Mouse (Mus musculus): ENCODE results near the gene Bicdl2.

The Bicdl2 gene

DNA sequence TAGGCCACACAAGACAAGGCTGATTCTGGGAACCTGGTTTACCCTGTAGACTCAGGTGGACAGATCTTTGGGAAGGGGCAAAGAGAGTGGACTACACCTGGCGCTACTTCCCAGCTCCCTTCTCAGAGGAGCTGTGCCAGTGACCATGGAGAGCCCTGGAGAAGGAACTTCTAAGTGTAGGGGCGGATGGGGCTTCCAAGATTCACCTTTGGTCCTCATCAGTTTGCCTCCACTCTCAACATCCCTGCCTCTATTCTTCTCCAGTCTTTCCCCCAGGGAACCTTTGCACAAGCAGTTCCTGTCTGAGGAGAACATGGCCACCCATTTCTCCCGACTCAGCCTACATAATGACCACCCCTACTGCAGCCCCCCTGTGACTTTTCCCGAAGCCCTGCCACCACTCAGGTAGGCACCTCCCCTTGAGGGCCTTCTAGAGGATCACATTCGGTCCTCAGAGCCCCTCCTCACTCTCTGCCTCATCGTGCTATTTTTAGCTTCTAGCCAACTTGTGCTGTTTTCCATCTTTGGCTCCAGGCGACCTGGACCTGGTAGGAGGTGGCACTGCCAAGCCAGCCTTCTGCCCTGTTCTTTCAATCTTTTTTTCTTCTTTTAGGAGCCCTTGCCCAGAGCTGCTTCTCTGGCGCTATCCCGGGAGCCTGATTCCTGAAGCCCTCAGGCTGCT, 14.1 kb downstream of the Bicdl2 start:
- peak; percentile 75 for DNase-seq (ENCODE audit: low read depth, low spot score)

DNA sequence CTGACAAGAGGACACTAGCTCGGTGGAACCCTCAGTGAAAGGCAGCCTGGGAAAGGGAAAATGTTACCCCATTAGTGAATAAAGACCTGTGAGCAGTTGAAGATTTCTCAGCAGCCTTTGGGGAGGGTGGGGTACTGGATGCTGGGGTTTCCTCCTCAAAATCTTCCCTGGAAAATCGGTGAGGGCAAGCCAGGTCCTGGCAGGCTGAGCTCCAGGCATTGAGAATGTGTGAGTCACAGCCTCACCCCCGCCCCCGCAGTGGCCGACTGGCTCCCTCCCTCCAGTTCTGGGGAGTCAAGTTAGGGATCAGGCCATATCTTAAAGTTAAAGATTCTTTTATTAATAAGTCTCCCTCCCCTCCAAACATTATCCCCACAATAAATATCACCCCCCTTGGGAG, 14.8 kb downstream of the Bicdl2 start:
- peak; percentile 67 for DNase-seq (ENCODE audit: low read depth, low spot score)

DNA sequence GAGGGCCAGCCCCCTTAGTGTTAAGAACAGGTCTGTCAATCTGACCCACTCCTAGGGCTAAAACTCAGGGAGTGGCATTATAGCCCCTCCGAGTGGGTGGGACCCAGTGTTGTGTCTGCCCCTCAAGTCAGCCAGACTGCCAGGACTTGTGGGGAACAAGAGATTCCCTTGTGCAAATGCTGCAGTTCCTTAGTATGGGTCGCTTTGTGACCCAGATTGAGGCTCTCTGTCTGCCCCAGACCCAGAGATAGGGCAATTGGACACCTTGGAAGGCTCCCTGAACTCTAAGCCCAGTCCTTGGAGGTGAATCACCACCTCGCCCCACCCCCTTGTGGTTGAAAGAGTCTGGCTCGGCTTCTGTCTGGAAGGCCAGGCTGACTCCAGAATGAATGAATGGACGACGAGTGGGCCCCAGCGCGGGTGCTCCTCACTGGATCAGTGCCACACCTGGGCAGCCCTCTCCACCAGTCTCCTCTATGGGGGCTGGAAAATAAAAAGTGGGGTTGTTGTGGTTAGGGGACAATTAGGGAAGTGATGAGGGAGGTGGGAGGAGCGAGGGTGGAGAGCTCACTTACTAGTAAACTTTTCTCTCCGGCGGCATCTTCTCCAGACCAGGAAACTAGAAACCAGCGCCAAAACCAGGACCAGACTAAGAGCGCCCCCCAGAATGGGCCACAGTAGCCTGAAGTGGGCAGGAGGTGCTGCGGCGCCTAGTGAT, 15.4 kb downstream of the Bicdl2 start:
- DNase-seq (ENCODE audit: low read depth, low spot score), result peak; percentile 51

DNA sequence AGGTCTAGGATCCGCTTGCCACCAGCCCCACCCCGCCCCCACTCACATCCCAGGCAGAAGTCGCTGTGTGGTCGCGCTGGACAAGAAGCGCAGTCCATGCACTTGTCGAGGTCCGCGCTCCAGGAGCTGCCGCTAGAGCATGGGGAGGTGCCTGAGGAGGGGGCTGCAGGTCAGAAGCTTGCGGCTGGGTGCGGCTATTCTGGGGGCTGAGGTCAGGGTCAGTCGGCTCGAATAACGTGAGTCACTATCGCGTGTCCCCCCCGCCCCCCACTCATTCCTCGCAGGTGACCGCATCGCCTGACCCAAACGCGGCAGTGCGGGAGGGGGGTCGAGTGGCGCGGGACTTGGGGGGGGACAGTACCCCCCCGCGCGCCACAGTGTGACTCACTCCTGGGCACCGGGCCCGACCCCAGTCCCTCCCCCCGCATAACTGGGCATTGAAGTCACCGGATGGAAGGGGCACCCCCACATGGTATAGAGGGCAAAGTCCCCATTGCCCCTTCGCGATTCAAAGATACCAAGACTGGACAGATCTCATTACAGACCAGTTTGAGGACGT, 16.2 kb downstream of the Bicdl2 start:
- DNase-seq (ENCODE audit: low read depth, low spot score), result peak; percentile 59

DNA sequence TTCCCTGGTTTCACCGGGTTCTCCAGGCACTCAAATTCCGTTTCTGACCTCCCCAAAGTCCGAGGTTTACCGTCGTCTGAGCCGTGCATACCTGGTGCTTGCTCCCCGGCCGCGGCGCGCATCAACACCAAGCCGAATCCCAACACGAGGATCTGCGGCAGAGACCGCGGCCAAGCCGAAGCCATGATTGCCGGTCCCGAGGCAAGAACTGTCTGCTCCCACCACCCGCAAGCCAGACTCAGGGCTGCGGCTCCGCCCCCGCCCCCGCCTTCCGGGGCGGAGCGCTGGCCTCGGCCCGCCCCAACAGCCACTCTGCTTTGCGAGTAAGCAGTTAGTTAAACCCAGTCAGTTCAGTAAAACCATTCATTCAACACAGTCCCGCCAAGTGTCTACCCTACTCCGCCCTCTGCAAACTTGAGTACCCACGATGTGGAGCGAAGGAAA, 17.0 kb downstream of the Bicdl2 start, which contains the start of gene Tnfrsf12a:
TSS of gene Tnfrsf12a (minus strand) at position 233 of the 444 bp plus-strand sequence.
- peak; percentile 89 for DNase-seq (ENCODE audit: low read depth, low spot score)

DNA sequence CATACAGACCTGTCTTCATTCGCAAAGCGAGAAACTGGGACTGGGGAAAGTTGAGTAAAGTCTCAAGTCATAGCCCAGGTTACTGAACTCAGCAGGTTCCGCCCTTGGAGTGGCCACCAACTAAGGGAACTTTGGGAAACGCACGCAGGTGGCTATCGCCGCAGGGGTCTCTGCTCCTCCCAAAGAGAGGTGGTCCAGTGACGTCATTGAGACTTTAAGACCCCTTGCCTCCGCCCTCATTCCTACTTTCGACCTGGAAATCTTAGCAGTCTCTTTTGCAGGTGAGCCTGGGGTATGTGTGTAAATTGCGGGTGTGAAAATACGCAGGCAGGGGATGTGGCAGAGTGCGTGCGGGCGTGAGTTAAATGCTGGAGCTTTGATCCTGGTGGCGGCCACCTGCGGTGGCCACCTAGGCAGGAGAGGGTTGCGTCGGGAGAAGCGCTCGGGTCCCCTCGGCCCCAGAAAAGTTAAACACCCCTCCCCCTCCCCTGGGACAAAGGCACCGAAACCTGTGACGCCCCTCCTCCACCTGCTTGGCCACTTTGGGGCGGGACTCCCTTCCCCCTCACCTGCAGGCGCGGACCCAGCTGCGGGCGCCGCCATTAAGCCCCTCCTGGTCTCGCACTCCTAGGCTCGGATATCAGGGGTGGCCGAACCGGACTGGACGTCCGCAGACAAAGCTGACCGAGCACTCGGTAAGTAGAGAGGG, 19.0 kb downstream of the Bicdl2 start, which contains the start of gene Cldn6:
TSS of gene Cldn6 (plus strand) at position 123 of the 709 bp plus-strand sequence.
- no peak for DNase-seq (ENCODE audit: low read depth, low spot score)

DNA sequence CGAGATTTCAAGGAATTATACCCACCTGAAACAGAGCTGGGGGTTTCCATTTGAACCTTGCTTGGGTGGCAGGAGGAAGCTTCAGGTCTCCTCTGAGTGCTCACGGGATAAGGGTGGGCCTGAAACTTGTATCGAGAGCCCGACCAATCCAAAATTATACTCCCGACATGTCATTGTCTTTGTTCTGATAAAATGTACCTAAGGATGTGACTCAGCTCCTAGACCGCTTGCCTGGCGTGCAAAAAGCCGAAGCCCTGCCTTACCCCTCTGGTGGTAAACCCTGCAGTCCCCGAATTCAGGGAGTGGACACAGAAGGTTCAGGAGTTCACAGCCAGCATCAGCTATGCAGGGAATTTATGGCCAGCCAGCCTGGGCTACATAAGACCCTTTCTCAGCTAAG, 20.0 kb downstream of the Bicdl2 start:
- no peak for DNase-seq (ENCODE audit: low read depth, low spot score)

DNA sequence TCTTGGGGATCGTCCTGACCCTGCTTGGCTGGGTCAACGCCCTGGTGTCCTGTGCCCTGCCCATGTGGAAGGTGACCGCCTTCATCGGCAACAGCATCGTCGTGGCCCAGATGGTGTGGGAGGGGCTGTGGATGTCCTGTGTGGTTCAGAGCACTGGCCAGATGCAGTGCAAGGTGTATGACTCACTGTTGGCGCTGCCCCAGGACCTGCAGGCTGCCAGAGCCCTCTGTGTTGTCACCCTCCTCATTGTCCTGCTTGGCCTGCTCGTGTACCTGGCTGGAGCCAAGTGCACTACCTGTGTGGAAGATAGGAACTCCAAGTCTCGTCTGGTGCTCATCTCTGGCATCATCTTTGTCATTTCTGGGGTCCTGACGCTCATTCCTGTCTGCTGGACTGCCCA, 20.8 kb downstream of the Bicdl2 start:
- no peak for DNase-seq (ENCODE audit: low read depth, low spot score)

DNA sequence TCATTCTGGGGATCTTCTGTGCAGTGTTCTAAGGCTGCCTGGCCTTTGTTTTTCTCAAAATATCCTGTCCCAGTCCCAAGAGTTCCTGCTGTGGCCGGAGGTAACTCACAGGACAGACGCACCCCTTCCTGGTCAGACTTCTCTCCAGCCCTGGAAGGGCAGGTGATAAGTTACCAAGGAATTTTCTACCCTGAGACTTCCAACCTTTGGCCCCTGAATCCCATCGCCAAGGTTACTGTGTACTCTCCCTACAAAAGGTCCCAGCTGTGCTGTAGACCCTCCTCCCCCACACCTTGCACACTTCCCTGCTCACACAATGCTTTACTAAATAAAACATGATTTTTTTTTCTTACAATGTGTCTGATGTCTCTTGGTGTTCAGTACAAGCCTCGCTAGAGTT, 21.8 kb downstream of the Bicdl2 start:
- DNase-seq (ENCODE audit: low read depth, low spot score), result no peak

DNA sequence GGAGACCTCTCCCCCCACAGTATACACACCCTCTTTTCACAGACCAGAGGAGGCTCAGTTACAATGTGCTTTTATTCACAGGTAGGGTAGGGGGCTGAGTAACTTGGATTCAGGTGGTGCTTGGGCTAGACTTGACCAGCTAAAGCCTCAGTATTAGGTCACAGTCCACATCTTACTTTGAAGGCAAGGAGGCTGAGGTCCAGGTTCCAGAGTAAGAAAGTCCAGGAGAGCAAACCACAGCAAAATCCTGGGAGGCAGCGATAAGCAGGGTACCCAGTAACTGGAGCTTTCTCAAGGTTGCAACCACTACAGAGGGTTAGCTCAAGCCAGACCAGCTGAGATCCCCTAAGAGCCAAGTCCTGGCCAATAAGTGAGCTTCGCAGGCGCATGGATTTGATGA, 22.2 kb downstream of the Bicdl2 start:
- DNase-seq (ENCODE audit: low read depth, low spot score), result no peak

DNA sequence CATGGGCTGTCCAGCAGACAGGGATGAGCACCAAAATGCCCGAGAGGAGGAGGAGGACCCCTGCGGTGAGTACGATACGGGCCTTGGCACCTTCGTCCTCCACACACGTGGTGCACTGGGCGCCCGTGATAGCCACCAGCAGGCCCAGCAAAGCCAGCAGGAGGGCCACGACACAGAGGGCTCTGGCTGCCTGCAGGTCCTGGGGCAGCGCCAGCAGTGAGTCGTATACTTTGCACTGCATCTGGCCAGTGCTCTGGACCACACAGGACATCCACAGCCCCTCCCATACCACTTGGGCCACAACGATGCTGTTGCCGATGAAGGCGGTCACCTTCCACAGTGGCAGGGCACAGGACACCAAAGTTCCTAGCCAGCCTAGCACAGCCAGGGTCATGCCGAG, 22.9 kb downstream of the Bicdl2 start:
- no peak for DNase-seq (ENCODE audit: low read depth, low spot score)

DNA sequence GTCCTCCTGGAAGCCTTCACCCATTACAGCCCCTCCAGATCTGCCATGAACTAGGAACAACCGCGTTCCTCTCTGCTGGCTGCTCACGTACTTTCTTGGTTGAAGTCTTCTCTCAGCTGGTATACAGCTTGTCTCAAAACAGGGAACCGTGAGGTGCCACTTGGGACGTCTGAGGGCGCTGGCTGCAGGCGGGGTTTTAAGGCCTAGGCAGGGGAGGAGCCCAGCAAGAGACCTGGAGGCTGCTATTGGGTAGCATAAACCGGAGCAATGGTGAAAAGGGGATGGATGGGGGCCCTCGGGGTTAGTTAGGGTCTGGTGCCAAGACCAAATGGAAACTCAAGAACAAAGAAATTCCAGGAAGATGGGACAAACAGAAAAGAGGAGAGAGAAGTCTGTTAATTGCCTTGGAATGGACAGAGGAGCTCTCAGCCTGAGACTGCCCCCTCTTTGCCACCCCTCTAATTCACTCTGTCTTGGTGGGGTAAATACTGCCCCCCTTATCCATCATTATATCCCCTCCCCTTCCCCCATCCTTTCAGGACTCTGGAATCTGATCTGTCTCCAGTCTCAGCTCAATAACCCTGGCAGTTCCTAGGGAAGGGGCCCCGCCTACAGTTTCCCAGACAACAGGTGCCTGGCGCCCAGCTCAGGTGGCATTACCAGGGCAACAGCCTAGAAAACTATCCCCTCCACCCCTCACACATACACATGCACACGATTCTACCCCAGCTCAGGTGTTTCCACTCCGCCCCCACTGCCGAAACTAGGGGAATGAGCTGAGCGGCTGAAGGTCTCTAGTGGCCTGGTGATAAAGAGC, 23.8 kb downstream of the Bicdl2 start, which contains the start of gene Cldn9:
TSS of gene Cldn9 (minus strand) at position 171 of the 817 bp plus-strand sequence.
- DNase-seq (ENCODE audit: low read depth, low spot score), result no peak

DNA sequence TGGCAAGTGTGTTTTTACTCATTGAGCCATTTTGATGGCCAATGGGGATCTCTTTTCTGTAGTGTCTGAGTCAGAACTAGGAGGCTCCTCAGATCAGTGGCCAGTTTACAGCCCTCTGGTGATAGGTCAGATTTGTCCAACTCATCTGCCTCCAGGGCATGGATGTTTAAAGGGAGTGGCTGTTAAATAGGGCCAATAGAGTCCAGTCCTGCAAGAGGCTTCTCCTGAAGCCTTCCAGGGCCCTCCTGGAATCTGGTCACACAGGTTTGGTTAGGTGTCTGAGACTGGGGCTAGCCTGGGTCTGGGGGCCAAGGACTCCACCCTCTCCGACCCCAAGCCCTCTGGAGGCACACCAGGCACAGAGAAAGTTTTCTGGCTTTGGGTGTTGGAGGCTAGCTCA, 34.2 kb downstream of the Bicdl2 start:
- no peak for DNase-seq (ENCODE audit: low read depth, low spot score)

DNA sequence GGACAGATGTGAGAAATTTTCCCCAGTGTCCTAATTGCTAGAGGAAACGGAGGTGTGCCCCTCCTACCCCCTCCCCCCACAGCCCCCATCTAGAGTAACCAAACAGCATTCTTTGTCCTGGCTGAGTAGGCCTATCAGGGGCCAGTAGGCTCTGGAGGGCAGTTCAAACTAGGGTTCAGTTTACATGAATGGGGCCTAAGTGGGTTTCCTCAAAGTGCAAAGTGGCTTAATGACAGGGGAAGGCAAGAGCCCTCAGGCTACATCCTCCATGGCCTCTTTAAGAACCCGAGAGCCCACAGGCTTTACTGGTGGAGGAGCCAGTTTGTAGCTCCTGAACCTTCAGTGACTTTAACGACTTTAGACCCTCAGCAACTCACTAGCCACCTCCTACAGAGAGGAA, 35.5 kb downstream of the Bicdl2 start:
- no peak for DNase-seq (ENCODE audit: low read depth, low spot score)

DNA sequence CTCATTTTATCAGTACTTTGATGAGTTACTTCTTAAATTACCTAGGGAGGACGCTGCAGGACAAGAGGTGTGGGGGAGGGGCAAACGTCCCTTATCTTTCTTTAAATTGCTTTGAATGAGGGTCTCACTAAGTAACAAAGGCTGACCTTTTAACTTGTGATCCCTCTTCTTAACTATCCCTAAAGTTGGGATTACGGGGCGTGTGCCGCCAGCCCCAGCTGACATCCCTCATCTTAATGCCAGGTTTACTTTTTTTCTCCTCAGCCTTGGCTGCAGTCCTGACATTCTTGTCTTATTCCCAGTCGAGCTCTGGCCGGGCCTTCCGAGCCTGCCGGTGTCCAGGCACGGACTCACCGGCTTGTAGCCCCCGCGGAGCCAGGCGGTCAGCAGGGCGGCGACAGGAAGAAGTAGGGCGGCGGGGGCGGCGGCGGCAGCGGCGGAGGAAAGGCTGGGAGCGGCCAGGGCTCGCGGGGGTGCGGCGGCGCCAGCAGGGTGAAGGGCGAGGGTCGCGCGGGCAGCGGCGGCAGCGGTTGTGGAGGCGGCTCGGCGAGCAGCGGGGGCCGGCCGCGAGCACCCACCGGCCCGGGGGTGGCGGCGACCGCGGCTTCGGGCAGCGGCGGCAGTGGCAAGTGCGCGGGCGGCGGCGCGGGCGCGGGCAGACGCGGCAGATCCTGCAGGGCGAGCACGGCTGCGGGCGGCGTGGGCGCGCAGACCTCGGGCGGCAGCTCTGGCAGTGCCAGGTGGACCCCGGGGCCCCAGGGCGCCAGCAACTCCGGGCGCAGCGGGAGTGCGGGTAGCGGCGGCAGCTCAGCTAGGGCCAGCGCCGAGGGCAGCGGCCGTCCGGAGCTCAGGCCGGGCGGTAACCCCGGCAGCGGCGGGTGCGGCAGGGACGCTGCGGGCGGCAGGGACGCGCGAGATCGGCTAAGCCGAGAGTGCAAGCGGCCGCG, 39.1 kb downstream of the Bicdl2 start:
- peak; percentile 51 for DNase-seq (ENCODE audit: low read depth, low spot score)

DNA sequence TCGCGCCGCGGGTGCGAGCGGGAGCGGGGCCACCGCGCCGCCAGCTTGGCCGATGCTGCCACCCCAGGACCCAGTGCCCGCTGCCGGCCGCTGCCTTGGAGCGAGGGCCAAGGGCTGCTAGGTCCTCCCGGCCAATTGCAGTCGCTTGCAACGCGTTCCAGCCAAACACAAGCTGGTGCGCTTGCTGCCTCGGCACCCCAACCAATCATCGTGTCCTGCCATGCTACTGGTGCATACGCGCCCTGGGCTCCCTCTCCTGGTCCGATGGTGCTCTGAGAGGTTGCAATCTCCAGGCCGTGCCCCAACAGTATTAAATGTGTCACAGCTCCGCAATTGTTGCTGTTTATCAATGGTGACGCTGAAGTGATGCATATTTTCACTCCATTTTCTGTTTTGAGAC, 39.8 kb downstream of the Bicdl2 start:
- peak; percentile 99 for DNase-seq (ENCODE audit: low read depth, low spot score)

DNA sequence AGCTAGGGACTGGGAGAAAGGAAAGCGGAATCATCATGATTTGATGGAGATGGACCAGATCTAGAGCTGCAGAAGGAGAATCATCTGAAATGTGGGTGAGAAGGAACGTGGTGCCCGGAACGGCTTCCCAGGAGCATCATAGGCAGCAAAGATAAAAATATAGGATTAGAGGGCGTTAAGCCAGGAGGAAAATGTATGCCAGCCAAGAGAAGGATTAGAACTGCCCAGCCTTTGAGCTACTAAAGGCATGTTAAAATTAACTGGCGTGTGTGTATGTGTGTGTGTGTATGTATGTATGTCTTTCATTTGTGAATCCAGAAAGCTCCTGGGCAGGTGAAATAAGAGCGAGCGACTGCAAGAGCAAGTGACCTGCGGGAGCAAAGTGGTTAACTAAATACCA, 43.0 kb downstream of the Bicdl2 start:
- DNase-seq (ENCODE audit: low read depth, low spot score), result peak; percentile 47

DNA sequence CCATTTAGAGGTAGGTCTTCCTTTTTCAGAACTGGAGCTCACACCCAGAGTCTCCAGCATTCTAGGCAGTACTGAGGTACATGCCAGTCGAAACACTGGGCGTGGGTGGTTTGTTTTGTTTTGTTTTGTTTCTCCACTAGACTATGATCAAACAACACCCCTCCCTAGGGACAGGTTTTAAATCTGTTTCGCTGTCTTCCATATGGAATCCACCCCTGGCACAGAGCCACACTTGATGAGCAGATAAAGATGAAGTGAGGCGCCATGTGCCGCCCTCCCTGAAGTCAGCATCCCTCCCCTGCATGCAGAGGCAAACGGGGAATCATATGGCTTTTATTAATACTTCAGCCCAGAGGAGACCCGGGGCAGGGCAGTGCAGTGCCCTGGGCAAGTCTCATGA, 44.4 kb downstream of the Bicdl2 start:
- DNase-seq (ENCODE audit: low read depth, low spot score), result peak; percentile 60

DNA sequence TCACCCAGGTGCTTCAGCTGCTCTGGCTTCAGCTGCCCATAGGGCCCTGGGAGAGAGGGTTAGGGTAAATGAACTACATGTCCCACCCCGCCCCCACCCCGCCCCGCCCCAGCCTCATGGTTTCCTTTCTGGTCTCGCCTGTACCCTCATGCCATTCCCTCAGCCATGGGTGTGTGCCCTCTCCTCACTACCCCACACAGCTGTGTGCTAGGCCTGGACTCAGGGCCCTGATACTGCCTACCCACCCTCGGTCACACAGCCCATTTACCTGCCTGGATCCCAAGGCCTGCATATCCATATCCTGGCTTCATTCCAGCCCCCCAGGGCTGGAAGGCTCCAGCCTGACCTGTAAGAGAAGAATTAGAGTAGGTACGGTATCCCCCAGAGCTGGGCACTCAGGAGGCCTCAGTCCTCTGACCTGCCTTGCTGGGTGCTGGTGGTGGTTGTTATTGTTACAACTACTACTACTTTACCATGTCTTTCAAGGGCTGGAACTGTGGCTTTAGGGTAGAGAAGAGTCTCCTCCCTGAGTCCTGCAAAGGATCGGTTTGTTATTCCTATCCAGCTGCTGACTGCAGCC, 45.3 kb downstream of the Bicdl2 start:
- no peak for DNase-seq (ENCODE audit: low read depth, low spot score)

DNA sequence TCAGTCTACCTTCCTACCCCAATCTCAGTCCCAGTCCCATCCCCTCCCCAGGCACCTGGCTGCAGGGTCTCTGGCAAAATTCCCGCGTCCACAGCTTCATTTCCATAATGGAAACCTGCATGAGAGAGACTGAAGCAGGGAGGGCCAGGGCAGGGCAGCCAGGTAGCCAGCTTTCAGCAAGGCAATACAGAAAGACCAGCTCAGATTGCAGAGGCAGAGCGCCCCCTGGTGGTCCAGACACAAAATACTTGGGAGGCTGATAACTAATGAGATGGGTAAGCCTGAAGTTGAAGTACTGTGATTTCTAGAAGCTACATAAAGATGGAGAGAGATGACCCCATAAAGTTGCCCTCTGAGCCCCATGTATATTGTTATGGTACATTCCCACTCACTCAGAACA, 45.9 kb downstream of the Bicdl2 start:
- peak; percentile 88 for DNase-seq (ENCODE audit: low read depth, low spot score)
